Mouse (Mus musculus) intestine, embryonic 14.5 days (tissue): Measurements from ENCODE around the gene Clcn6. TPM values are rescaled to one million over a fixed set of nuclear protein-coding genes. Genes with fewer than 3 reads are reported as not detected.

Experiments used
- ATAC-seq: fragments of 200-750 bp; cut with Nextera tagmentation; replicated peaks from 2 replicates; pipeline ENCODE4 v1.8.0; 2017; ENCODE audit warnings: low read depth, moderate number of reproducible peaks, moderate TSS enrichment, moderate library complexity; ENCODE audit not compliant: low FRiP score, low TSS enrichment
- DNase-seq: peaks from one replicate; pipeline ENCODE4 v3.0.0-alpha.2; 2018; ENCODE audit warnings: low spot score
- H3K27ac ChIP-seq: fragments of 300-500 bp; sonication (generic); 2 replicates; pipeline ENCODE4 v1.5.1; 2014; ENCODE audit warnings: low read depth, mild to moderate bottlenecking, control low read depth
- H3K27me3 ChIP-seq: fragments of 300-500 bp; sonication (generic); replicated peaks from 2 replicates; pipeline ENCODE4 v1.6.1; 2014; ENCODE audit warnings: low read length, control low read depth; ENCODE audit not compliant: control insufficient read depth, insufficient read depth
- H3K36me3 ChIP-seq: fragments of 300-500 bp; sonication (generic); 2 replicates; pipeline ENCODE4 v1.6.1; 2014; ENCODE audit warnings: low read length, control low read depth; ENCODE audit not compliant: control insufficient read depth, insufficient read depth
- H3K4me1 ChIP-seq: fragments of 300-500 bp; sonication (generic); replicated peaks from 2 replicates; pipeline ENCODE4 v1.6.1; 2014; ENCODE audit warnings: low read length, control low read depth, mixed read lengths; ENCODE audit not compliant: control insufficient read depth, insufficient read depth
- H3K4me2 ChIP-seq: fragments of 300-500 bp; sonication (generic); 2 replicates; pipeline ENCODE4 v1.6.1; 2014; ENCODE audit warnings: low read length
- H3K4me3 ChIP-seq: fragments of 300-500 bp; sonication (generic); 2 replicates; pipeline ENCODE4 v1.5.1; 2014; ENCODE audit warnings: low read depth, low read length, control low read depth, mixed read lengths
- H3K9ac ChIP-seq: fragments of 300-500 bp; sonication (generic); 2 replicates; pipeline ENCODE4 v1.6.1; 2014; ENCODE audit warnings: mild to moderate bottlenecking, low read length
- H3K9me3 ChIP-seq: fragments of 300-500 bp; sonication (generic); 2 replicates; pipeline ENCODE4 v1.6.1; 2016; ENCODE audit warnings: low read length, control low read depth; ENCODE audit not compliant: control insufficient read depth
- WGBS: fragments of 180-500 bp; shearing (Covaris S2); extraction: QIAGEN DNeasy Blood & Tissue Kit; methylation state at CpG from one replicate; pipeline ENCODE4 v1.1.7; 2014; 5-methylcytosine and 5-hydroxymethylcytosine counted together
- polyA plus RNA-seq: library from polyadenylated mRNA; unstranded; fragments of >200 nt; fragmentation: Nextera tagmentation; extraction: Ambion mirVana; gene quantifications from 2 replicates; pipeline ENCODE4 v1.2.1, GENCODE M21; 2014

The Clcn6 gene
- polyA plus RNA-seq: 5.2 and 5.3 TPM in 2 replicates

- under 1% methylated on average over 54 of the region's 54 CpGs for WGBS
These were observed at the start of gene Clcn6, which contains the start of gene Mthfr for GRCm38 (mm10) chr4:148038600-148039253. Gene Clcn6, minus strand, starts transcription at chr4:148038821. Gene Mthfr, plus strand, starts transcription at chr4:148039077.

GRCm38 (mm10) chr4:148087907-148088527 lies 49.4 kb upstream of the Clcn6 start, which contains the start of gene Agtrap:
Gene Agtrap, minus strand, starts transcription at chr4:148088031.
- H3K27ac ChIP-seq: 0 out of 2 replicates have a peak within 1 kb of the TSS, but pooled peaks have one; percentile 43
- no peaks in the 10 kb centered on the region for H3K9me3 ChIP-seq
- H3K4me1 ChIP-seq: peaks cover 21% of the 10 kb centered on the region
- H3K36me3 ChIP-seq: no peaks in the 10 kb centered on the region
- WGBS: 7% methylated on average over 34 of the region's 34 CpGs
- peak within 1 kb of the TSS; percentile 81 for H3K4me3 ChIP-seq
- ATAC-seq (peak; percentile 93), DNase-seq (peak; percentile 92)
- peak within 1 kb of the TSS; percentile 71 for H3K9ac ChIP-seq
- no peaks in the 10 kb centered on the region for H3K27me3 ChIP-seq
- H3K4me2 ChIP-seq: peak within 1 kb of the TSS; percentile 81

More at GRCm38 (mm10) chr4:148038600-148039253, at the start of gene Clcn6, which contains the start of gene Mthfr:
- 0 out of 2 replicates have a peak, but pooled peaks cover 16% of the 10 kb centered on the region for H3K36me3 ChIP-seq
- H3K4me3 ChIP-seq: peak within 1 kb of the TSS; percentile 63
- peak; percentile 99 for DNase-seq
- peak; percentile 92 for ATAC-seq
- peak within 1 kb of the TSS; percentile 61 for H3K9ac ChIP-seq
- H3K9me3 ChIP-seq: no peaks in the 10 kb centered on the region
- peak within 1 kb of the TSS; percentile 74 for H3K27ac ChIP-seq
- peak within 1 kb of the TSS; percentile 90 for H3K4me2 ChIP-seq
- no peaks in the 10 kb centered on the region for H3K27me3 ChIP-seq
- peaks cover 26% of the 10 kb centered on the region for H3K4me1 ChIP-seq

GRCm38 (mm10) chr4:148087091-148087906 lies 48.7 kb upstream of the Clcn6 start:
- 5% methylated on average over 22 of the region's 30 CpGs for WGBS
- Histone ChIP-seq H3K27me3 (no peaks in the 10 kb centered on the region), H3K4me1 (peaks cover 21% of the 10 kb centered on the region), H3K36me3 (no peaks in the 10 kb centered on the region), H3K27ac (0 out of 2 replicates have a peak overlapping the region, but pooled peaks have one; percentile 43), H3K9ac (peak overlapping the region; percentile 71), H3K4me3 (peak overlapping the region; percentile 81), H3K9me3 (no peaks in the 10 kb centered on the region), H3K4me2 (peak overlapping the region; percentile 81)
- DNase-seq (no peak), ATAC-seq (peak; percentile 62)

DNA sequence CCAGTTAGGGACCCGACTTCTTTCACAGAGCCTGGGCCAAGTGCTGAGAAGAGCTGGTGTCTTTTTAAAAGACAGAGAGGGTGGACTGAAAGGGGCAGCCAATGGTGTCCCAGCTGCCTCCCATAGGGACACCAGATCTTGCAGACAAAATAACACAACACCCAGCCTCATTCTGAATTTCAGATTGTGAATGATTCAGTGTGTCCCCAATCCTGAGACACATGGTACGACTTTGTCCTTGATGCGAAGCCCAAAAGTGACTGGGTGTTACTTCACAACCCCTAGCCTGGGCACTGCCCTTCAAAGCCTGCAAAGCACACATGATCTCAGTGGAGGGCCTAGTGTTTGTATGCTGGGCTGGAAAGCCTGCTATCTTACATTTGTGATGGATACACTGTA lies 47.3 kb upstream of the Clcn6 start:
- no peak overlapping the region for H3K4me2 ChIP-seq
- H3K27ac ChIP-seq: no peak overlapping the region

GRCm38 (mm10) chr4:148085131-148085906 lies 46.7 kb upstream of the Clcn6 start:
- H3K9ac ChIP-seq: no peak overlapping the region

More for the DNA sequence above, 47.3 kb upstream of the Clcn6 start:
- Histone ChIP-seq H3K4me3 (no peak overlapping the region), H3K9ac (no peak overlapping the region), H3K27me3 (no peaks in the 10 kb centered on the region), H3K36me3 (0 out of 2 replicates have a peak, but pooled peaks cover 3% of the 10 kb centered on the region), H3K9me3 (no peaks in the 10 kb centered on the region), H3K4me1 (peaks cover 21% of the 10 kb centered on the region)
- WGBS: 69% methylated on average over 3 of the region's 3 CpGs
- ATAC-seq (no peak), DNase-seq (no peak)

DNA sequence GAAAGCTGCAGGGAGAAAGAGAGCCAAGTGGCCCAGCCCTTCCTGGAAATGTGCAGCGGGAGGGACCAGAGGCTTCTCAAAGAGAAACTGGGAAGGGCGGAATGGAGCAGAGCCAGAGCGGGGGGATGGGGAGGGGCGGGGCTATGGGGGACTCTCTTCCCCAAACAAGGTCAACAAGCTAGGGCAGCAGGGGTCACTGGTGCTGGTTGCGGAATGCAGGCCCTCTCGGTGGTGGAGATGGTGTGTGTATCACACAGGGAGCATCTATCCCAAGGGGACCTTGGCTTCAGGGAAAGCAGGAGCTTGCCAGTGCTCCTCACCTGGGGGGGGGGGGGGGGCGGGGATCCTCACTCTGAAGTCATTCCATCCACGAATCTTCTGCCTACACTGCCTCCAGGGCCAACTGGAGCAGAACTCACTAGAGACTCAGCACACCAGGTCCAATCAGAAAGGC lies 45.7 kb upstream of the Clcn6 start:
- H3K36me3 ChIP-seq: peaks cover 12% of the 10 kb centered on the region
- WGBS: 18% methylated on average over 8 of the region's 8 CpGs

More at GRCm38 (mm10) chr4:148085131-148085906, 46.7 kb upstream of the Clcn6 start:
- H3K9me3 ChIP-seq: no peaks in the 10 kb centered on the region
- no peak overlapping the region for H3K4me2 ChIP-seq
- no peak overlapping the region for H3K27ac ChIP-seq
- peaks cover 6% of the 10 kb centered on the region for H3K36me3 ChIP-seq
- DNase-seq (no peak), ATAC-seq (no peak)
- H3K4me1 ChIP-seq: peaks cover 21% of the 10 kb centered on the region
- 34% methylated on average over 10 of the region's 10 CpGs for WGBS
- H3K4me3 ChIP-seq: no peak overlapping the region
- no peaks in the 10 kb centered on the region for H3K27me3 ChIP-seq

DNA sequence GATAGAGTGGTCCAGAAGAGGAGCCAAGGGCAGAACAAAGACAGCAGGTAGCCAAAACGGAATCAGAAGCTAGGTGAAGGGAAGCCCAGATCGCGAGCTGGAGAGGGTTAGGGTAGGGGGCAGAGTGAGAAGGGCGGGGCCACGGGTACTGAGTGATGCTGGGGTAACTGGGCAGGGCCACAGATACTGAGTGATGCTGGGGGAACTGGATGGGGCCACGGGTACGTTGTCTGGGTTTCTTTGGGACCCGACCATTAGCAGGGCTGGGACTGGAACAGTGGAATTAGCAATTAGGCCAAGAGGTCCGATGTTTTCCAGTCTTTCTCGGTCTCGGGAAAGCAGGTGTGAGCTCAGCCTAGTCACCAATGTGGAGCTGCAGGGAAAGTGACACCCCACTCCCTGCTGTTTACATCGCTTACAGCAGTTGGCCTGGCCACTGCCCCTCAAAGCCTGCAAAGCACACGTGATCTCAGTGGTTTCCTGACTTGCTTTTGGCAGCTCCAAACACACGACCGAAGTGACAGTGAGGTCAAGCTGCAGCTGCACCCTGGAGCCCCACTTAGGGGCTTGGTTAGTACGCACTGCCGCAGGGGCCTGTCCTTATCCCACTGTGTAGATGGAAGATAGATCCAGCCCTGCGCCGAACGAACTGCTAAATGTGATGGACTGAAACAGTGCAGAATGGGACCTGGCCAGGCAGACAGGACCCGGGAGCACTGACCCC lies 44.7 kb upstream of the Clcn6 start:
- Histone ChIP-seq H3K9ac (no peak overlapping the region), H3K9me3 (no peaks in the 10 kb centered on the region), H3K4me1 (peaks cover 21% of the 10 kb centered on the region), H3K4me2 (no peak overlapping the region), H3K4me3 (no peak overlapping the region), H3K27me3 (no peaks in the 10 kb centered on the region), H3K27ac (no peak overlapping the region), H3K36me3 (peaks cover 12% of the 10 kb centered on the region)
- DNase-seq: no peak
- WGBS: 54% methylated on average over 21 of the region's 21 CpGs
- no peak for ATAC-seq

More for the DNA sequence above, 45.7 kb upstream of the Clcn6 start:
- Histone ChIP-seq H3K4me3 (no peak overlapping the region), H3K9me3 (no peaks in the 10 kb centered on the region), H3K27me3 (no peaks in the 10 kb centered on the region), H3K9ac (no peak overlapping the region), H3K4me2 (no peak overlapping the region), H3K27ac (no peak overlapping the region), H3K4me1 (peaks cover 21% of the 10 kb centered on the region)
- DNase-seq (no peak), ATAC-seq (no peak)
